Mouse (Mus musculus) heart, adult 2 months (tissue): ENCODE results near the gene Ankrd34b. TPM values are rescaled to one million over a fixed set of nuclear protein-coding genes. Genes with fewer than 3 reads are reported as not detected.

Experiments
- DNase-seq, 2 experiments: peaks; one replicate each; pipeline ENCODE4 v3.0.0; 2021
- H3K27ac ChIP-seq: fragments of 200-600 bp; 2 replicates; pipeline ENCODE4 v1.8.1; 2022
- H3K27me3 ChIP-seq: fragments of 200-500 bp; 2 replicates; pipeline ENCODE4 v1.6.1; 2012; ENCODE audit warnings: mild to moderate bottlenecking, low read length, inconsistent platforms, mixed read lengths; ENCODE audit not compliant: control insufficient read depth, insufficient read depth
- H3K36me3 ChIP-seq: fragments of 200-500 bp; 2 replicates; pipeline ENCODE4 v1.6.1; 2012; ENCODE audit warnings: low read length, inconsistent platforms; ENCODE audit not compliant: control insufficient read depth, insufficient read depth
- H3K4me1 ChIP-seq: fragments of 200-500 bp; 2 replicates; pipeline ENCODE4 v1.6.1; 2011; ENCODE audit warnings: low read length; ENCODE audit not compliant: control insufficient read depth, insufficient read depth
- H3K4me3 ChIP-seq: fragments of 200-600 bp; 2 replicates; pipeline ENCODE4 v1.8.1; 2022
- H3K79me2 ChIP-seq: fragments of 200-500 bp; replicated peaks from 2 replicates; pipeline ENCODE4 v1.6.1; 2012; ENCODE audit warnings: mild to moderate bottlenecking, inconsistent platforms, low read length, moderate library complexity, mixed read lengths; ENCODE audit not compliant: control insufficient read depth, insufficient read depth
- H3K9ac ChIP-seq: fragments of 200-500 bp; 2 replicates; pipeline ENCODE4 v1.6.1; 2012; ENCODE audit warnings: low read depth, mild to moderate bottlenecking, control low read depth, inconsistent platforms, low read length, mixed read lengths
- CTCF ChIP-seq: fragments of 200-600 bp; IDR thresholded peaks from 2 replicates; pipeline ENCODE4 v1.8.1; 2022; ENCODE audit warnings: antibody characterized with exemption, mild to moderate bottlenecking, moderate library complexity
- EP300 ChIP-seq: fragments of 200-500 bp; IDR thresholded peaks from 2 replicates; pipeline ENCODE4 v1.6.1; 2011; ENCODE audit warnings: low read depth, low read length, control low read depth; ENCODE audit not compliant: insufficient read depth
- POLR2A ChIP-seq: fragments of 200-500 bp; IDR thresholded peaks from 2 replicates; pipeline ENCODE4 v1.6.1; 2011; ENCODE audit warnings: mild to moderate bottlenecking, low read depth, low read length, control low read depth; ENCODE audit not compliant: insufficient read depth
- WGBS: fragments of 180-500 bp; shearing (Covaris S2); methylation state at CpG from one replicate; pipeline ENCODE4 v1.1.7; 2018; 5-methylcytosine and 5-hydroxymethylcytosine counted together
- intact Hi-C: fragments of 180-260 bp; cut with DNase I; formaldehyde crosslinking; loops from one replicate; pipeline ENCODE4 v1.15.1; 2025
- polyA plus RNA-seq: library from polyadenylated mRNA; depleted of rRNA; stranded (reverse); fragments of >200 nt; gene quantifications from 2 replicates; pipeline ENCODE4 v1.2.3, GENCODE M21; 2012
- total RNA-seq, 2 experiments: library from RNA; stranded (reverse); gene quantifications; 2 replicates each; pipeline ENCODE4 v1.2.3; 2021

The Ankrd34b gene
- total and polyA plus RNA-seq, 3 experiments = not detected

GRCm38 (mm10) chr13:92440286-92440685, 14.6 kb downstream of the Ankrd34b start:
- no peaks in the 10 kb centered on the region for H3K4me1 ChIP-seq
- no peak overlapping the region for H3K27ac ChIP-seq
- intact Hi-C loops = no loop called here
- DNase-seq = no peak
- H3K27me3 ChIP-seq = no peaks in the 10 kb centered on the region
- H3K9ac ChIP-seq = no peak overlapping the region
- H3K36me3 ChIP-seq = no peaks in the 10 kb centered on the region
- H3K79me2 ChIP-seq = no peaks in the 10 kb centered on the region
- H3K4me3 ChIP-seq = no peak overlapping the region
- 78% methylated on average over 13 of the region's 13 CpGs for WGBS
- TF ChIP-seq CTCF (no peak), POLR2A (no peak), EP300 (no peak)

- TF ChIP-seq POLR2A (no peak), EP300 (no peak), CTCF (no peak)
- intact Hi-C loops = no loop called here
- no peak overlapping the region for H3K4me3 ChIP-seq
- no peaks in the 10 kb centered on the region for H3K4me1 ChIP-seq
- no peak overlapping the region for H3K9ac ChIP-seq
- H3K36me3 ChIP-seq = no peaks in the 10 kb centered on the region
- WGBS = 86% methylated on average over 7 of the region's 7 CpGs
- H3K27me3 ChIP-seq = no peaks in the 10 kb centered on the region
- no peaks in the 10 kb centered on the region for H3K79me2 ChIP-seq
- H3K27ac ChIP-seq = no peak overlapping the region
- no peak for DNase-seq
Observed at GRCm38 (mm10) chr13:92446872-92447271, 21.2 kb downstream of the Ankrd34b start.

DNA sequence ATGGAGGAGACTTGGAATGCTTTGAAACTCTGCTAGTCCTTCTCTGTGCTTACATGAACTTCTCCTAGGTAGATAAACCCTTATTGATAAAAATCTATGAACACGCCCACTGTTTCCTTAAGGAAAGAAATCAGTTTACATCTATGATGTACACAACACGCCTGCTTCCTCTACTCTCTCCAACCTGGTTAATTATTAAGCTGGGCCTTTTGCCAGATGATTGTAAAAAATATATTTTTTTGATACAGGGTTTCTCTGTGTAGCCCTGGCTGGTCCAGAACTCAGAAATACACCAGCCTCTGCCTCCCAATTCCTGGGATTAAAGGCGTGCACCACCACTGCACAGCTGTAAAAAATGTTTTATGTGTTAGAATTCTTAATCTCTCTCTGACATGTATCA, 39.0 kb downstream of the Ankrd34b start:
- TF ChIP-seq EP300 = no peak
- TF ChIP-seq CTCF = no peak
- no peak for TF ChIP-seq POLR2A
- Histone ChIP-seq H3K27me3 (no peaks in the 10 kb centered on the region), H3K79me2 (no peaks in the 10 kb centered on the region), H3K27ac (no peak overlapping the region), H3K36me3 (no peaks in the 10 kb centered on the region), H3K4me1 (no peaks in the 10 kb centered on the region), H3K9ac (no peak overlapping the region), H3K4me3 (no peak overlapping the region)
- WGBS = 85% methylated on average over 3 of the region's 3 CpGs
- intact Hi-C loops = no loop called here
- DNase-seq = no peak

GRCm38 (mm10) chr13:92467891-92468290, 42.2 kb downstream of the Ankrd34b start:
- 78% methylated on average over 9 of the region's 9 CpGs for WGBS
- H3K9ac ChIP-seq = no peak overlapping the region

DNA sequence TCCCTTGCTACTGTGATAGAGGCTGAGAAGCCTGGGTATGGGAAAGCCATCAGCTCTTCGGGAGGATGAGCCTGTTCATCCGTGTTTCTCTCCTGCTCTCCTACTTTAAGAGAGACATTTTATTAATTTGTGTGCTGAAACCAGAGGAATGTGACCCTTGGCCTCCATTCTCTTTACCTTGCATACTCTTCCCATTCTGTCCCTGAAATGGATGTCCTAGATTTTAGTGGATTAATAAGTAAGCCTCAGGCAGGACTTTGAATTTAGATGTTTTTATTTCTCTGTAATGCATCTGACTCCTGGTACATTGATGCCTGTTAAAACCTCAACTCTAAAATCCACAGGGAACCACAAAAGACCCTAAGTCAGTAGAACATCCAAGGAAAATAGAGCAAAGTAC, 43.7 kb downstream of the Ankrd34b start:
- no peak for TF ChIP-seq POLR2A
- no peak for TF ChIP-seq CTCF
- TF ChIP-seq EP300 = no peak
- Histone ChIP-seq H3K36me3 (no peaks in the 10 kb centered on the region), H3K27me3 (no peaks in the 10 kb centered on the region), H3K4me1 (no peaks in the 10 kb centered on the region), H3K9ac (no peak overlapping the region), H3K4me3 (no peak overlapping the region), H3K79me2 (no peaks in the 10 kb centered on the region), H3K27ac (no peak overlapping the region)
- DNase-seq = no peak
- WGBS = 74% methylated on average over 2 of the region's 2 CpGs
- intact Hi-C loops = no loop called here

More at GRCm38 (mm10) chr13:92467891-92468290, 42.2 kb downstream of the Ankrd34b start:
- H3K27ac ChIP-seq = no peak overlapping the region
- DNase-seq = no peak
- intact Hi-C loops = no loop called here
- H3K4me1 ChIP-seq = no peaks in the 10 kb centered on the region
- TF ChIP-seq EP300 (no peak), POLR2A (no peak), CTCF (no peak)
- H3K27me3 ChIP-seq = no peaks in the 10 kb centered on the region
- H3K79me2 ChIP-seq = no peaks in the 10 kb centered on the region
- no peaks in the 10 kb centered on the region for H3K36me3 ChIP-seq
- no peak overlapping the region for H3K4me3 ChIP-seq

DNA sequence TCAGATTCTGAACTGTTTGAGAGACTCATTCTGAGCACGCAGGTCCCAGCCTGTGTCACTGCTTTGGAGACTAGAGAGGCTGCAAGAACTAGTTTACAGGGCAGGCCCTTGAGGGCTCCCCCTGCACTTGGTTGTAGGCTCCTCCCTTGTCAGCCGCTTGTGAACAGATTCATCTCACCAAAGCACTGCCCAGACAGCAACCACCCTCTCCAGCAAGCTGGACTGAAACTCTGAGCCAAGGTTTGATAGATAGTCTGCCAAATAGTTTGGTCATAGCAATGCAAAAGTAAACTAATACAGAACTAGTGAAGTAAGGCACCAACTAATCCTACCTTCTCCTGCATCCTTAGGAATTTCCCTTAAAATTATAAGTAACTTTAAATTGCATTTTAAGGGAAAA, 44.5 kb downstream of the Ankrd34b start:
- H3K79me2 ChIP-seq = no peaks in the 10 kb centered on the region
- TF ChIP-seq EP300 = no peak
- TF ChIP-seq CTCF = no peak
- no peak for TF ChIP-seq POLR2A
- 73% methylated on average over 2 of the region's 2 CpGs for WGBS
- no peaks in the 10 kb centered on the region for H3K36me3 ChIP-seq
- no peaks in the 10 kb centered on the region for H3K4me1 ChIP-seq
- no peak overlapping the region for H3K9ac ChIP-seq
- no peak overlapping the region for H3K4me3 ChIP-seq
- intact Hi-C loops = no loop called here
- no peak for DNase-seq
- H3K27ac ChIP-seq = no peak overlapping the region
- H3K27me3 ChIP-seq = no peaks in the 10 kb centered on the region

- intact Hi-C loops = loop anchor here (2.0 to 5.0 kb wide), 2 partner anchors 129 to 576 kb away; partner anchors contain the start of genes Dhfr and Msh3
- Histone ChIP-seq H3K27me3 (no peaks in the 10 kb centered on the region), H3K4me3 (peak overlapping the region; percentile 55), H3K27ac (peak overlapping the region; percentile 64; the same call in 1 of the 2 replicates), H3K4me1 (no peaks in the 10 kb centered on the region), H3K36me3 (no peaks in the 10 kb centered on the region), H3K79me2 (no peaks in the 10 kb centered on the region), H3K9ac (no peak overlapping the region)
- TF ChIP-seq CTCF (peak; percentile 77), EP300 (0 out of 2 replicates have a peak, but pooled peaks have one; percentile 17), POLR2A (no peak)
- DNase-seq = peak; percentile 36 to 38
- 11% methylated on average over 3 of the region's 3 CpGs for WGBS
Observed at GRCm38 (mm10) chr13:92483348-92483747, 57.7 kb downstream of the Ankrd34b start.
